Mouse (Mus musculus) kidney, adult 2 months (tissue): ENCODE data around the gene Oaf.

Source experiments
- CTCF ChIP-seq: fragments of 200-500 bp; conservative IDR thresholded peaks from 2 replicates; pipeline ENCODE4 v1.5.1; 2011; ENCODE audit warnings: low read depth, mild to moderate bottlenecking, control low read depth, low read length, moderate library complexity, mixed read lengths; ENCODE audit not compliant: insufficient read depth, insufficient read length
- POLR2A ChIP-seq: fragments of 200-500 bp; IDR thresholded peaks from one replicate; pipeline ENCODE4 v1.6.1; 2011; ENCODE audit warnings: low read depth, low read length, control low read depth

GRCm38 (mm10) chr9:43234496-43234895, 5.2 kb downstream of the Oaf start:
- TF ChIP-seq CTCF (no peak), POLR2A (no peak)
